Mouse (Mus musculus): ENCODE measurements around the gene Oas1d. TPM values are rescaled to one million over a fixed set of nuclear protein-coding genes. Genes with fewer than 3 reads are reported as not detected.

The Oas1d gene
- polyA plus RNA-seq, 1 experiment from 2014 or later: not detected

DNA sequence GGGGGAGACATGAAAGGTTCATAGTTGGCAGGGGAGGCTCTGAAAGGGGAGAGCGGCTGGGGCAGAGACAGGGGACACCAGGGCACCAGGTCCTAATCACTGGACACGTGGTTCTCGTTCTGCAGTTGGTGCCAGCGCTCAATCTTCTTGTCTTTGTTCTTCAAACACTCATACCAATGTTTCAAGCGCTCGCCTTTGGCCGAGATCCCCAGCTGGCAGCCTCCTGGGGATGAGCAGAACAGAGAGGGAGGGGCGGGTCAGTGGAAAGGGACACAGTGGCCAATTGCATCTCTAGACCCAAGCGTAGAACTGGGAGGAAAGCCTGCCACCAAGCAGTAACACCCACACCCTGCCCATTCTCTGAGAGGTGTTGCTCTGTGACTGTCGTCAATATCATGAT lies 27.7 kb downstream of the Oas1d start:
- ATAC-seq (ENCODE audit: insufficient number of reproducible peaks, low FRiP score, low TSS enrichment, low read depth) (no peak), DNase-seq (ENCODE audit: low spot score) (no peak)
- WGBS: 53% methylated on average over 10 of the region's 10 CpGs
- Histone ChIP-seq H3K27me3 (ENCODE audit: control insufficient read depth, insufficient read depth, low read length) (no peaks in the 10 kb centered on the region), H3K9me3 (ENCODE audit: control insufficient read depth, low read length) (no peaks in the 10 kb centered on the region), H3K4me2 (ENCODE audit: low read depth, severe bottlenecking) (no peak overlapping the region), H3K4me1 (ENCODE audit: control insufficient read depth, insufficient read depth, low read length) (no peaks in the 10 kb centered on the region), H3K36me3 (ENCODE audit: control insufficient read depth, insufficient read depth, low read length) (no peaks in the 10 kb centered on the region), H3K27ac (replicated peaks; ENCODE audit: low read depth, low read length) (no peak overlapping the region), H3K9ac (ENCODE audit: low read length) (no peak overlapping the region), H3K4me3 (ENCODE audit: low read depth, low read length) (no peak overlapping the region)

DNA sequence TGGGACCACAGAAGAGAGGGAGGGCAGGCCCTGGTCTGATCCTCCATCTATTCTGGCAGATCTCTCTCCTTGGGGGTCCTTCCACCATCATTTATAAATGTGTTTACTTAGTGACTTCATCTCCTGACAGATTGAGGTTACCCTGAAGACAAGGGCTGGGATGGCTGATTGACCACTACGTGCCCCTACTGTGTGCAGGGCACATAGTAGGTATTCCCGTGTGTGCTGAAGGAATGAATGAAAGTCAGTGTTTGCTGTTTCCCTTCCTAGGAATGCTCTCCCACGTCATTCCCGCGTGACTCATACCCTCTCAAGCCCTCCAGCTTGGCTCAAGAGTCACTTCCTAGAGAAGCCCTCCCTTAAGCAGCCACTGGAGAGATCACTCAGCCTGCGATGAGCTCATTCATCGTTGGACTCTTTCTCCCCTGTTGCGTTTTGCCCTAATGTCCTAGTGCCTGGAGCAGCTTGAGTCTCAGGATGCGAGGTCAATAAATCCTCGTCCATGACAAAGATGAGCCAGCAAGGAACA lies 38.0 kb downstream of the Oas1d start:
- no peak overlapping the region for H3K27ac ChIP-seq (replicated peaks; ENCODE audit: low read depth, low read length)
- no peaks in the 10 kb centered on the region for H3K36me3 ChIP-seq (ENCODE audit: control insufficient read depth, insufficient read depth, low read length)
- H3K4me1 ChIP-seq (ENCODE audit: control insufficient read depth, insufficient read depth, low read length): no peaks in the 10 kb centered on the region
- H3K9ac ChIP-seq (ENCODE audit: low read length): no peak overlapping the region
- DNase-seq (ENCODE audit: low spot score): no peak
- H3K9me3 ChIP-seq (ENCODE audit: control insufficient read depth, low read length): no peaks in the 10 kb centered on the region
- no peak for ATAC-seq (ENCODE audit: insufficient number of reproducible peaks, low FRiP score, low TSS enrichment, low read depth)
- H3K4me3 ChIP-seq (ENCODE audit: low read depth, low read length): no peak overlapping the region
- no peak overlapping the region for H3K4me2 ChIP-seq (ENCODE audit: low read depth, severe bottlenecking)
- no peaks in the 10 kb centered on the region for H3K27me3 ChIP-seq (ENCODE audit: control insufficient read depth, insufficient read depth, low read length)
- WGBS: 78% methylated on average over 10 of the region's 10 CpGs

DNA sequence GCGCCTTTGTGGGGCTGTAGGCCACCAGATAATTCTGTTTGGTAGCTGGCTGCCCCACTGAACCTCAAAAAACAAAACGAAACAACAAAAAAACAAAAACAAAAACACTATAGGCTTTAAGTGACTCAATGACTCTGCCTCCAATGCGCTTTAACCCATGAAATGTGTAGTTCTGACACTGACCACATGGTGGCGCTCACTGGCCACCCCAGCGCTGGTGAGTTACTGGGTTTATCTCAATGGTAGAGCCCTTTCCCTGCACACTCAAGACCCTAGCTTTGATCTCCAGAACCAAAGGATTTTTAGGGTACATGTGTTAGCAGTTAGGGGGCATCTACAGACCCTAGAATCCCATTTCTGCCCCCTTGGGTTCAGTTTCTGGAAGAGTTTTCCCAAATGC lies 39.6 kb downstream of the Oas1d start:
- DNase-seq (ENCODE audit: low spot score) (peak; percentile 76), ATAC-seq (ENCODE audit: insufficient number of reproducible peaks, low FRiP score, low TSS enrichment, low read depth) (no peak)
- Histone ChIP-seq H3K9ac (ENCODE audit: low read length) (no peak overlapping the region), H3K4me1 (ENCODE audit: control insufficient read depth, insufficient read depth, low read length) (no peaks in the 10 kb centered on the region), H3K36me3 (ENCODE audit: control insufficient read depth, insufficient read depth, low read length) (no peaks in the 10 kb centered on the region), H3K9me3 (ENCODE audit: control insufficient read depth, low read length) (no peaks in the 10 kb centered on the region), H3K27ac (replicated peaks; ENCODE audit: low read depth, low read length) (no peak overlapping the region), H3K27me3 (ENCODE audit: control insufficient read depth, insufficient read depth, low read length) (no peaks in the 10 kb centered on the region), H3K4me3 (ENCODE audit: low read depth, low read length) (no peak overlapping the region), H3K4me2 (ENCODE audit: low read depth, severe bottlenecking) (no peak overlapping the region)
- 16% methylated on average over 5 of the region's 5 CpGs for WGBS

DNA sequence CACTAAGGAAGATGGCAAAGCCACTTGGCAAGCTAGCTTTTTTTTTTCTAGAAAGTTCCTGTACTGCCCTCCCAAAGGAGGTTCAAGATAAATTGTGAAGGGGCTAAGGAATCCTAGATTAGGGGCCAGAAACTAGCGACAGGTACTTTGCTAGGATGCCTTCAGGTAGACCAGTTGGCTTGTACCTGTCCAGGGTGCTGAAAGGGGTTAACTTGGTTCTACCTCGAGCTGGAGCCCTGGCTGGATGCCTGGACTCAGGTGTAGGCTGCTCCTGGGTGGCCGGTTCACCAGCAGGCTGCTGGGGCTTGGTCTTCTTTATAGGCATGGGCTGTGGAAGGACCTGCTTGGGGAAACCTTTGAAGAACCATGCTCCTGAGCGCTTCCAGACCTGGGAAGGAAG lies 46.7 kb downstream of the Oas1d start:
- peak; percentile 68 for DNase-seq (ENCODE audit: low spot score)
- no peak overlapping the region for H3K4me2 ChIP-seq (ENCODE audit: low read depth, severe bottlenecking)
- H3K36me3 ChIP-seq (ENCODE audit: control insufficient read depth, insufficient read depth, low read length): no peaks in the 10 kb centered on the region
- no peak overlapping the region for H3K4me3 ChIP-seq (ENCODE audit: low read depth, low read length)
- H3K27ac ChIP-seq (replicated peaks; ENCODE audit: low read depth, low read length): no peak overlapping the region
- no peaks in the 10 kb centered on the region for H3K27me3 ChIP-seq (ENCODE audit: control insufficient read depth, insufficient read depth, low read length)
- no peaks in the 10 kb centered on the region for H3K4me1 ChIP-seq (ENCODE audit: control insufficient read depth, insufficient read depth, low read length)
- no peak for ATAC-seq (ENCODE audit: insufficient number of reproducible peaks, low FRiP score, low TSS enrichment, low read depth)
- no peak overlapping the region for H3K9ac ChIP-seq (ENCODE audit: low read length)
- 56% methylated on average over 4 of the region's 4 CpGs for WGBS
- H3K9me3 ChIP-seq (ENCODE audit: control insufficient read depth, low read length): no peaks in the 10 kb centered on the region

DNA sequence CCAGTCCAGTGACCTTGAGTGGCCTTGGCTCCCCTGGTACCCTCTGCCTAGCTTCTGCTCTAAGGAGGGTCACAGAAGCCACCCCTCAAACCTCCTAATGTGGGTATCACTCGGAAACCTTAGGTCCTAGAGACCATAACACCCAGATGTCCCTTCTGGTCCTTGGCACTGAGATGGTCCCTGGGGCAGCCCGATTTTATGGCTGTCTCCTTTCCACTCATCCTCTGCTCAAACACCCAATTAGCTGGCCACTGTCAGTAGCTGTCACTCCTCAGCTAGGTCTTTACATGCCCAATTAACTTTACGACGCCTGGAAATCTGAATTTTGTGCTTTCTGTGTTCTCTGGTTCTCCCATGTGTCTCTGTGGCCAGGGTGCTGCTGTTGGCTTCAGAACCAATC lies 51.8 kb downstream of the Oas1d start:
- ATAC-seq (ENCODE audit: insufficient number of reproducible peaks, low FRiP score, low TSS enrichment, low read depth): no peak
- H3K27me3 ChIP-seq (ENCODE audit: control insufficient read depth, insufficient read depth, low read length): no peaks in the 10 kb centered on the region

DNA sequence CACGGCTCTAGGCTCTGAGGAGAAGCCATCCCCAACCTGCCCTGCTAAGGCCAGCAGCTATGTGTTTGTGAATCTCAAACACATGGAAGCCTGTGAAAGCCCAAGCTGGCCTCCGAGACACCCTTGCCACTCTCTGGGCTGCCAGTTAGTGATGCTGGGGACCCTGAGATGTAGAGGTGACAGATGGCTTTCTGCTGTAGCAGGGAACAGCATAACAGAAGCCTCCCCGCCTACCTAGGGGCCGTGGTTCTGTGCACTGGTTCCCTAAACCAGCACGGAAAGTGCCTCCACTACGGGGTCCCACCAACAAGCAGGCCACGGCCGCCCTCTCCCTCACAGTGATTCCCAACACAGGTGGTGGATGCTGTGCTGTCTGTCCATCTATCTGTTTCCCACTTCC lies 52.6 kb downstream of the Oas1d start:
- no peaks in the 10 kb centered on the region for H3K4me1 ChIP-seq (ENCODE audit: control insufficient read depth, insufficient read depth, low read length)
- ATAC-seq (ENCODE audit: insufficient number of reproducible peaks, low FRiP score, low TSS enrichment, low read depth) (no peak), DNase-seq (ENCODE audit: low spot score) (no peak)
- no peak overlapping the region for H3K4me2 ChIP-seq (ENCODE audit: low read depth, severe bottlenecking)
- 88% methylated on average over 8 of the region's 8 CpGs for WGBS
- H3K36me3 ChIP-seq (ENCODE audit: control insufficient read depth, insufficient read depth, low read length): no peaks in the 10 kb centered on the region
- no peaks in the 10 kb centered on the region for H3K27me3 ChIP-seq (ENCODE audit: control insufficient read depth, insufficient read depth, low read length)
- no peak overlapping the region for H3K4me3 ChIP-seq (ENCODE audit: low read depth, low read length)
- no peak overlapping the region for H3K27ac ChIP-seq (replicated peaks; ENCODE audit: low read depth, low read length)
- no peaks in the 10 kb centered on the region for H3K9me3 ChIP-seq (ENCODE audit: control insufficient read depth, low read length)
- no peak overlapping the region for H3K9ac ChIP-seq (ENCODE audit: low read length)

More for the DNA sequence above, 51.8 kb downstream of the Oas1d start:
- Histone ChIP-seq H3K4me1 (ENCODE audit: control insufficient read depth, insufficient read depth, low read length) (no peaks in the 10 kb centered on the region), H3K9me3 (ENCODE audit: control insufficient read depth, low read length) (no peaks in the 10 kb centered on the region), H3K27ac (replicated peaks; ENCODE audit: low read depth, low read length) (no peak overlapping the region), H3K36me3 (ENCODE audit: control insufficient read depth, insufficient read depth, low read length) (no peaks in the 10 kb centered on the region), H3K9ac (ENCODE audit: low read length) (no peak overlapping the region), H3K4me3 (ENCODE audit: low read depth, low read length) (no peak overlapping the region), H3K4me2 (ENCODE audit: low read depth, severe bottlenecking) (no peak overlapping the region)
- 70% methylated on average over 4 of the region's 4 CpGs for WGBS
- no peak for DNase-seq (ENCODE audit: low spot score)

DNA sequence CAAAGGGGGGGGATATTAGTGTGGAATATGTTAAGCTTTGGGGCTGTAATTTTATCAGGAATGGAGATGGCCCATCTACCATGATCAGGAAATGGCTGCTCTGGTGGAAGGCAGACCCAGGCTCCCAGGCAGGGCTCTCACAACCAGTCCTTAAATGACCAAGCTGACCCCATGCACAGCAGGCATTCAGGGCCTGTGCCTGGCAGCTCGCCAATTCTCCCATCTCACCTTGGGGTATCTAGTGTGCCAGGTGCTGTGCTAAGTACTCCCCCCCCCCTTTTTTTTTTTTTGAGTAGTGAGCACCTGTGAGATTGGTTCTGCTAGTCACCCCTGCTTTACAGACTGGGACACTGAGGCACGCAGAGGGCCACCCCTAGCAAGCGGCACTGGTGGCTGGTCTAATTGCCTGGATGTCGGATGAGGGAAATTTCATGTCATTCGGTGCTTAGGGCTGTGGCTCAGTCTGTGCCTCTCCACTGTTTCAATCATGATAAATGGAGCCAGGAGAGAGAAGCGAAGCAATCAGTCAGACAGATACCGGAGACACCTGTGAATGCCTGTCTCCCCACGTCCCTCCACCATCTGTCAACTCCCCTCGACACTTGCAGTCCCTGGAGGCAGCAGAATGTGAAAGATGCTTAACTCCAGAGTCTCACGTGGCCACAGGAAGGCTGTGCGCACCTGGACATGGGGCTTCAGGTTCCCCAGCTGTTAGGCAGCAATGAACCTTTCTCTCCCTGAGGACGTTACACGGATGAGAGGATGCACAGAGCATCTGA lies 53.2 kb downstream of the Oas1d start:
- H3K4me3 ChIP-seq (ENCODE audit: low read depth, low read length): no peak overlapping the region
- no peaks in the 10 kb centered on the region for H3K36me3 ChIP-seq (ENCODE audit: control insufficient read depth, insufficient read depth, low read length)
- WGBS: 75% methylated on average over 13 of the region's 13 CpGs

DNA sequence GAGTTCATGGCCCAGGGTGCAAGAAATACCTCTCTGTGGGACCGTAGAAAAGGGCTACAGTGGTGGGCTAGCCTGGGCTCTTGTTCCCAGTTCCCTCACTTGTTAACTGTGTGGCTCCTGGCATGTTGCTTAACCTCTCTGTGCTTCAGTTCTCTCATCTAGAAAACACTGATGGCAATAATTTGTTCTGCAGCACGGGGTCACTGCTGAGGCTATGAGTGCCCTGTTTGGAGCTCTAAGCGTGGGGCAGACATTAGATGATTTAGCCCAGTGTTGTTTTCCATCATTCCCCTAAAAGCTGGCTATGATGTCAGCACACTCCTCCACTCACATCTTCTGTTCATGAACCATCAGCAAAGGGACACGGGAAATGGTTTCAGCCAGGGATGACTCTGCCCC lies 53.8 kb downstream of the Oas1d start:
- H3K9me3 ChIP-seq (ENCODE audit: control insufficient read depth, low read length): no peaks in the 10 kb centered on the region
- ATAC-seq (ENCODE audit: insufficient number of reproducible peaks, low FRiP score, low TSS enrichment, low read depth) (no peak), DNase-seq (ENCODE audit: low spot score) (no peak)
- no peak overlapping the region for H3K27ac ChIP-seq (replicated peaks; ENCODE audit: low read depth, low read length)
- H3K36me3 ChIP-seq (ENCODE audit: control insufficient read depth, insufficient read depth, low read length): no peaks in the 10 kb centered on the region
- no peak overlapping the region for H3K4me3 ChIP-seq (ENCODE audit: low read depth, low read length)
- 69% methylated on average over 4 of the region's 4 CpGs for WGBS
- no peaks in the 10 kb centered on the region for H3K4me1 ChIP-seq (ENCODE audit: control insufficient read depth, insufficient read depth, low read length)
- H3K9ac ChIP-seq (ENCODE audit: low read length): no peak overlapping the region
- no peak overlapping the region for H3K4me2 ChIP-seq (ENCODE audit: low read depth, severe bottlenecking)
- no peaks in the 10 kb centered on the region for H3K27me3 ChIP-seq (ENCODE audit: control insufficient read depth, insufficient read depth, low read length)

More for the DNA sequence above, 53.2 kb downstream of the Oas1d start:
- Histone ChIP-seq H3K9me3 (ENCODE audit: control insufficient read depth, low read length) (no peaks in the 10 kb centered on the region), H3K4me1 (ENCODE audit: control insufficient read depth, insufficient read depth, low read length) (no peaks in the 10 kb centered on the region), H3K27ac (replicated peaks; ENCODE audit: low read depth, low read length) (no peak overlapping the region), H3K27me3 (ENCODE audit: control insufficient read depth, insufficient read depth, low read length) (no peaks in the 10 kb centered on the region), H3K4me2 (ENCODE audit: low read depth, severe bottlenecking) (no peak overlapping the region), H3K9ac (ENCODE audit: low read length) (no peak overlapping the region)
- ATAC-seq (ENCODE audit: insufficient number of reproducible peaks, low FRiP score, low TSS enrichment, low read depth): no peak
- DNase-seq (ENCODE audit: low spot score): no peak

DNA sequence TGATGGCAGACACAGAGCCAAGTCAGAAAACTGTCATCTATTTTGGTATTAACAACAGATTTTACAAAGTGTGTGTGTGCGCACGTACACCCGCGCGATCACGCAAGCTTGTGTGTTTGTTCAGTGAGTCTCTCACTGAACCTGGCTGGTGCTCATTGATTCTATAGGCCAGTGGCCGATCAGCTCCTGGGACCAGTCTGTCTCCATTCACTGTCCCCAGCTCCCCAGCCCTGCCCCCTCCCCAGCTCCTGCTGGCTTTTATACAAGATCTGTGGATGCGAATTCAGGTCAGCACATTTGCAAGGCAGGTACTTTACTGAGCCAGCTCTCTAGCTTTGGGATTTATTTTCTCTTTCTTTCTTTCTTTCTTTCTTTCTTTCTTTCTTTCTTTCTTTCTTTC lies 54.5 kb downstream of the Oas1d start:
- Histone ChIP-seq H3K9ac (ENCODE audit: low read length) (no peak overlapping the region), H3K27ac (replicated peaks; ENCODE audit: low read depth, low read length) (no peak overlapping the region), H3K4me3 (ENCODE audit: low read depth, low read length) (no peak overlapping the region), H3K36me3 (ENCODE audit: control insufficient read depth, insufficient read depth, low read length) (no peaks in the 10 kb centered on the region), H3K27me3 (ENCODE audit: control insufficient read depth, insufficient read depth, low read length) (no peaks in the 10 kb centered on the region), H3K4me2 (ENCODE audit: low read depth, severe bottlenecking) (no peak overlapping the region), H3K9me3 (ENCODE audit: control insufficient read depth, low read length) (no peaks in the 10 kb centered on the region), H3K4me1 (ENCODE audit: control insufficient read depth, insufficient read depth, low read length) (no peaks in the 10 kb centered on the region)
- ATAC-seq (ENCODE audit: insufficient number of reproducible peaks, low FRiP score, low TSS enrichment, low read depth): no peak
- no peak for DNase-seq (ENCODE audit: low spot score)
- 86% methylated on average over 8 of the region's 8 CpGs for WGBS

All from limb, embryonic 11.5 days (tissue).